In genomic region chr2:58703646-58704045, GRCm38 (mm10) we compare ENCODE assay signal across 25 mouse cellular contexts.
"Had no signal": no experiment of that assay in that cellular context is flagged by ENCODE, and none has a peak within 500 bp of the region (broad histone marks: within the 10 kb centered on the region; RNA-seq: fewer than 3 reads in every experiment).

No protein-coding gene starts in this region.

- H3K27me3 ChIP-seq: heart, embryonic 13.5 days; heart, embryonic 15.5 days; hindbrain, embryonic 13.5 days; hindbrain, embryonic 15.5 days; kidney, embryonic 15.5 days; limb, embryonic 13.5 days; limb, embryonic 15.5 days; liver, embryonic 12.5 days had no signal

- H3K4me2 ChIP-seq: heart, embryonic 11.5 days; heart, embryonic 13.5 days; heart, embryonic 15.5 days; hindbrain, embryonic 13.5 days; hindbrain, embryonic 15.5 days; kidney, embryonic 15.5 days; limb, embryonic 13.5 days; limb, embryonic 15.5 days; liver, embryonic 12.5 days had no signal

- H3K9me3 ChIP-seq: heart, embryonic 13.5 days; heart, embryonic 15.5 days; hindbrain, embryonic 13.5 days; hindbrain, embryonic 15.5 days; kidney, embryonic 15.5 days; limb, embryonic 13.5 days; limb, embryonic 15.5 days; liver, embryonic 12.5 days had no signal

- ATAC-seq: forebrain, postnatal 0 days; hindbrain, postnatal 0 days; intestine, embryonic 16.5 days; liver, embryonic 12.5 days had no signal

- H3K4me1 ChIP-seq: hindbrain, embryonic 13.5 days; hindbrain, embryonic 15.5 days; kidney, embryonic 15.5 days; limb, embryonic 15.5 days; liver, embryonic 12.5 days had no signal

- H3K27ac ChIP-seq: heart, adult 2 months; heart, embryonic 13.5 days; heart, embryonic 15.5 days; hindbrain, embryonic 13.5 days; hindbrain, embryonic 15.5 days; hindbrain, postnatal 0 days; kidney, embryonic 15.5 days; kidney, postnatal 0 days; layer of hippocampus, adult 2 months; limb, embryonic 13.5 days; limb, embryonic 15.5 days; liver, embryonic 12.5 days; liver, embryonic 14.5 days had no signal

- H3K36me3 ChIP-seq: heart, embryonic 13.5 days; heart, embryonic 15.5 days; hindbrain, embryonic 13.5 days; hindbrain, embryonic 15.5 days; kidney, embryonic 15.5 days; limb, embryonic 13.5 days; limb, embryonic 15.5 days; liver, embryonic 12.5 days had no signal

- DNase-seq: forebrain, postnatal 0 days; heart, adult 11 months; heart, adult 2 months; heart, postnatal 14 days; heart, postnatal 36 days; kidney, adult 11 months; kidney, adult 2 months; kidney, adult 9 months; kidney, postnatal 25 days; kidney, postnatal 4 days; left cerebral cortex, postnatal 4 days had no signal

- H3K9ac ChIP-seq: forebrain, postnatal 0 days; heart, embryonic 13.5 days; heart, embryonic 15.5 days; hindbrain, embryonic 13.5 days; hindbrain, embryonic 15.5 days; kidney, embryonic 15.5 days; limb, embryonic 13.5 days; limb, embryonic 15.5 days; liver, embryonic 12.5 days; liver, embryonic 14.5 days had no signal

- H3K4me3 ChIP-seq: heart, adult 2 months; heart, embryonic 13.5 days; heart, embryonic 15.5 days; hindbrain, embryonic 13.5 days; hindbrain, embryonic 15.5 days; kidney, embryonic 15.5 days; layer of hippocampus, adult 2 months; limb, embryonic 13.5 days; limb, embryonic 15.5 days; liver, embryonic 12.5 days had no signal
